Mouse (Mus musculus) E14TG2a.4 (cell line): ENCODE measurements around the gene Smpd3.

Source experiments
- CTCF ChIP-seq: conservative IDR thresholded peaks from 2 replicates; pipeline ENCODE4 v1.5.1; 2014; ENCODE audit warnings: low read length
- NANOG ChIP-seq: IDR thresholded peaks from 2 replicates; pipeline ENCODE4 v1.6.1; 2014; ENCODE audit warnings: borderline replicate concordance, low read length, mixed read lengths

GRCm38 (mm10) chr8:106375957-106376356, 38.2 kb upstream of the Smpd3 start:
- TF ChIP-seq CTCF (no peak), NANOG (no peak)
